Mouse (Mus musculus) thymus, adult 2 months (tissue): ENCODE measurements around the gene Kcnmb3.

Experiments used
- CTCF ChIP-seq: fragments of 200-500 bp; IDR thresholded peaks from 2 replicates; pipeline ENCODE4 v1.5.1; 2012; ENCODE audit warnings: mild to moderate bottlenecking, control low read depth, low read length, moderate library complexity, borderline replicate concordance; ENCODE audit not compliant: control insufficient read depth, poor library complexity, insufficient read depth; ENCODE audit errors: extremely low read depth
- POLR2A ChIP-seq: fragments of 200-500 bp; IDR thresholded peaks from 2 replicates; pipeline ENCODE4 v1.6.1; 2012; ENCODE audit warnings: mild to moderate bottlenecking, low read length, control low read depth, moderate library complexity; ENCODE audit not compliant: control insufficient read depth, poor library complexity, insufficient read depth; ENCODE audit errors: extremely low read depth

DNA sequence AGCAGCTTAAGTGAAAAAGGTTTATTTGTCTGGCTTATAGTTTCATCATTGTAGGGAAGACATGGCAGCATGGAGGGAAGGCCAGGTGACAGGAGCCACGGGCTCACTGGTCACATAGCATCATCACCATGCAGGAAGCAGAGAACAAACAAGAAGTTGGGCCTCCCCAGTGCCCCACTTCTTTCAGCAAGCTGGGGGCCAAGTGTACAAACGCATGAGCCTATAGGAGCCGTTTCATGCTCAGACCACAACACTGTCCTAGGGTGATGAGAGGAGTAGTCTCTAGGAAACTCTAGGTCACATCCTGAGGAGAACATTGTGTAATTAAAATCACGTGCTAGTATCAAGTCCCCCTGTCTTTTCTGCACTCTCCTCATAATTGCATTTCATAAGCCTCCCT lies 64.3 kb downstream of the Kcnmb3 start:
- TF ChIP-seq POLR2A (no peak), CTCF (no peak)
